Mouse (Mus musculus) megakaryocyte, embryonic 14.5 days (primary cell): ENCODE results near the gene BC030500. TPM values are rescaled to one million over a fixed set of nuclear protein-coding genes. Genes with fewer than 3 reads are reported as not detected.

Experiments used
- H3K27me3 ChIP-seq: replicated peaks from 2 replicates; pipeline ENCODE3; 2012; ENCODE audit warnings: inconsistent platforms
- H3K36me3 ChIP-seq: replicated peaks from 2 replicates; pipeline ENCODE3; 2012; ENCODE audit warnings: low read length, inconsistent platforms, mixed read lengths
- H3K4me1 ChIP-seq: 2 replicates; pipeline ENCODE4 v1.6.1; 2012; ENCODE audit warnings: inconsistent platforms
- H3K4me3 ChIP-seq: replicated peaks from 2 replicates; pipeline ENCODE3; 2012; ENCODE audit warnings: moderate library complexity, mild to moderate bottlenecking, inconsistent platforms
- H3K9me3 ChIP-seq: 2 replicates; pipeline ENCODE4 v1.6.1; 2012; ENCODE audit warnings: inconsistent platforms
- FLI1 ChIP-seq: IDR thresholded peaks from 2 replicates; pipeline ENCODE4 v1.6.1; 2012; ENCODE audit warnings: low read length, inconsistent platforms, mixed read lengths
- GATA1 ChIP-seq: IDR thresholded peaks from 3 replicates; pipeline ENCODE4 v1.6.1; 2012; ENCODE audit warnings: mixed read lengths, low read length, inconsistent platforms, borderline replicate concordance
- polyA plus RNA-seq: library from polyadenylated mRNA; stranded (reverse); fragments of >175 nt; gene quantifications from 2 replicates; pipeline ENCODE4 v1.2.3, GENCODE M21; 2012; ENCODE audit warnings: low replicate concordance; ENCODE audit not compliant: insufficient read depth

BC030500 gene
- not detected in 2 replicates for polyA plus RNA-seq

DNA sequence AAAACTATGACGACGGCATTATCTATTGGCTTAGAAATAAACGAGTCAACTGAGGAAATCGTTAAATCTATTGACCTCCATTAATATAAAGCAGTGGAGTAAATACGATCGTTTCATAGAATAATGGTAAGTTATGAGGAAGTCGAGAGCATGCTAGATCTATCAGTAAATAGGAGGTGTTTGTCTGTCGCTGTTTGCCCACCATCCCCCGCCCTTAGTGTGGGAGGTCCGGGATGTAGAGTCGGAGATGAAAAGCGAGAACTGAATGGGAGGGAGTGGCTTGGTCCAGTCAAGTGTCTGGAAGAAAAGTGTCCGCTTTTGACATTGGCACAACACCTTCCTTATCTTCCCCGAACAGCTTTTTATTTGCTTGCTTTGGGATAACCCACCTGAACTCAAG lies at the start of gene BC030500:
Gene BC030500, plus strand, starts transcription at position 79 of the 400 bp plus-strand sequence.
- Histone ChIP-seq H3K27me3 (peaks cover 24% of the 10 kb centered on the region), H3K4me1 (peaks cover 11% of the 10 kb centered on the region; the same call in 1 of the 2 replicates), H3K36me3 (no peaks in the 10 kb centered on the region), H3K4me3 (peak within 1 kb of the TSS; percentile 74), H3K9me3 (peaks cover 13% of the 10 kb centered on the region)
- TF ChIP-seq FLI1 (no peak), GATA1 (no peak)

DNA sequence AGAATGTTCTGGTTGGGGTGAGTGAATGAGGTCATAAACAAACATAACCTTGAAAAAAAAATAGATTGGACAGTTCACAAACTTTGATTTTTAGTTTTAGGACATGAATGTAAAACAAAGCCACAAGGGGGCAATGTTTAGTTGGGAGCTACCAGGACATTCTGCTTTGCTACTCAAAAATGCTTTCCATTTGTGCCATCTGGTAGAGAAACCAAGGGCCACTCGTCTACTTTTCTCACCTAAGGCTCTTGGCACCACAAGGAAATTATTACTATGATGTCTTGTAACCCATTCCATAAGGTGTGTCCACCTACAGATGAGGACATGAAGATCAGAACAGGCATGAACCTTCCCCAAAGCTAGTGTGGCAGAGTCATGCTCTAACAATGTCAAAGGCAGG lies 25.1 kb upstream of the BC030500 start:
- Histone ChIP-seq H3K27me3 (no peaks in the 10 kb centered on the region), H3K9me3 (no peaks in the 10 kb centered on the region), H3K4me3 (no peak overlapping the region), H3K4me1 (no peaks in the 10 kb centered on the region), H3K36me3 (no peaks in the 10 kb centered on the region)
- TF ChIP-seq GATA1 (no peak), FLI1 (no peak)

- H3K36me3 ChIP-seq = no peaks in the 10 kb centered on the region
- no peak for TF ChIP-seq FLI1
- TF ChIP-seq GATA1 = no peak
- no peak overlapping the region for H3K4me3 ChIP-seq
- no peaks in the 10 kb centered on the region for H3K27me3 ChIP-seq
- H3K9me3 ChIP-seq = no peaks in the 10 kb centered on the region
- no peaks in the 10 kb centered on the region for H3K4me1 ChIP-seq
Measured at GRCm38 (mm10) chr8:58890591-58890990, 21.0 kb upstream of the BC030500 start.

- no peak overlapping the region for H3K4me3 ChIP-seq
- H3K9me3 ChIP-seq = no peaks in the 10 kb centered on the region
- TF ChIP-seq FLI1 = no peak
- TF ChIP-seq GATA1 = no peak
- no peaks in the 10 kb centered on the region for H3K36me3 ChIP-seq
- no peaks in the 10 kb centered on the region for H3K4me1 ChIP-seq
- H3K27me3 ChIP-seq = no peaks in the 10 kb centered on the region
Measured at GRCm38 (mm10) chr8:58895960-58896359, 15.6 kb upstream of the BC030500 start.

GRCm38 (mm10) chr8:58904465-58904864 lies 7.1 kb upstream of the BC030500 start:
- TF ChIP-seq FLI1 (no peak), GATA1 (no peak)

GRCm38 (mm10) chr8:58912196-58912839 lies 763 bp downstream of the BC030500 start, which contains the start of gene Galntl6:
Gene Galntl6, minus strand, starts transcription at chr8:58912640.
- peaks cover 11% of the 10 kb centered on the region; the same call in 1 of the 2 replicates for H3K4me1 ChIP-seq
- H3K27me3 ChIP-seq = peaks cover 24% of the 10 kb centered on the region
- H3K4me3 ChIP-seq = peak within 1 kb of the TSS; percentile 74
- TF ChIP-seq FLI1 (no peak), GATA1 (no peak)
- no peaks in the 10 kb centered on the region for H3K36me3 ChIP-seq
- H3K9me3 ChIP-seq = peaks cover 13% of the 10 kb centered on the region

More at GRCm38 (mm10) chr8:58904465-58904864, 7.1 kb upstream of the BC030500 start:
- H3K4me1 ChIP-seq = no peaks in the 10 kb centered on the region
- H3K9me3 ChIP-seq = no peaks in the 10 kb centered on the region
- no peak overlapping the region for H3K4me3 ChIP-seq
- no peaks in the 10 kb centered on the region for H3K36me3 ChIP-seq
- H3K27me3 ChIP-seq = no peaks in the 10 kb centered on the region

DNA sequence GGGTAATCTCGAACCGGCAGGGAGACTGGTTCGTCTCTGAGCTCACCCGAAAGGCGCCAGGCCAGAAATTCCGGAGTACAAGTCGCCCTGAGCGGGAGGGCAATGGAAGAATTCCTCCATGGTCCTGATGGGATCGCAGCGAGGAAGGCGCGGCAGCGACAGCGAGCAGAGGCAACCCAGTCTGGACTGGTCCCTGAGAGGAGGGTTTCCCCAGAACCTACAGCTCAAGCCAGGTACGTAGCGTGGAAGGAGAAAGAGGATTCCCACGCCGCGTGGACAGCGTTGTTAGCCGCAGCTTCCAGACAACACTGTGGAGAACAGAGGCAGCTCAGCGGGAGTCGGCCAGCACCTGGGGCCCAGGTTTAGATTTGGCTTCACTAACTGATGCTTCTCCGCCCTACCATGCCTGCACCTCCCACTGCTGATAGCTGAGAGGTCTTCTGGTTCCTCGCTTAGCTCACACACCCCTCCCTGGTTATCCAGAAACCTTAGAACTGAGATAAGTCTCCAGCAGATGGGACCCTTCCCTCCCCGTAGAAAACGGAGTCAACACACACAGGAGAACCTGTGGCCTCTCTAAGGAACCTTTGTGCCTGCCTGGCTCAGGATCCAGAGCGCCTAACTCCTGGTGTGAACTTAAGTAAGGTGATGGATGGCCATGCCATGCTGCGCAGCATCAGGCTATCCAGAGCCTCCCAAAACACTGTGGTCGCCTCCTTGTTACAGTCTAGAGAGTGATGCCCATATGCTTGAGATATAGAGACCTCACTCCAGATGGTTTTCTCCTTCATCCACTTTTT lies 1.5 kb downstream of the BC030500 start:
- TF ChIP-seq GATA1 (no peak), FLI1 (no peak)
- Histone ChIP-seq H3K36me3 (no peaks in the 10 kb centered on the region), H3K4me3 (peak overlapping the region; percentile 54), H3K27me3 (peaks cover 24% of the 10 kb centered on the region), H3K4me1 (peaks cover 11% of the 10 kb centered on the region; the same call in 1 of the 2 replicates), H3K9me3 (peaks cover 13% of the 10 kb centered on the region)

GRCm38 (mm10) chr8:58913640-58913968 lies 2.0 kb downstream of the BC030500 start:
- H3K36me3 ChIP-seq = no peaks in the 10 kb centered on the region
- peaks cover 13% of the 10 kb centered on the region for H3K9me3 ChIP-seq
- H3K27me3 ChIP-seq = peaks cover 24% of the 10 kb centered on the region
- no peak for TF ChIP-seq GATA1
- TF ChIP-seq FLI1 = no peak
- H3K4me1 ChIP-seq = peaks cover 11% of the 10 kb centered on the region; the same call in 1 of the 2 replicates
- H3K4me3 ChIP-seq = no peak overlapping the region

DNA sequence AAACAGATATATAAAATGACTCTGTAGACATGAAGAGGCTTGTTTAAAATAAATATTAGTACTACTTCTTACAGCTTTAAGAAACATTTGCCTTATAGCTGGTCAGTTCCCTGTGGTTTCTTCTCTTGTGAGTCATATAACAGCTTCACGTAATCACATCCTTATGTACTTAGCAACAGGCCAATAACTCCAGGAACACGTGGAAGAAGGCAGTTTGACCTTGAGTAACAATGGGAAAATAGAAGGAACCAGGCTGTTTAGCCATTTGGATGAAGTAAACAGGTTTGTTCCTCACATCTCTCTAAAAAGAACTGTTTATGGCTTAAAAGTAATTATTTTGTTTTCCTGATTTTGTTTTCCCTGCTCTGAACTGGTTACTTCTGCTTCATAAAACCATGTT lies 3.6 kb downstream of the BC030500 start:
- no peak overlapping the region for H3K4me3 ChIP-seq
- no peaks in the 10 kb centered on the region for H3K36me3 ChIP-seq
- TF ChIP-seq FLI1 (no peak), GATA1 (no peak)
- H3K9me3 ChIP-seq = peaks cover 13% of the 10 kb centered on the region
- H3K27me3 ChIP-seq = peaks cover 24% of the 10 kb centered on the region
- H3K4me1 ChIP-seq = peaks cover 11% of the 10 kb centered on the region; the same call in 1 of the 2 replicates

GRCm38 (mm10) chr8:58931066-58931465 lies 19.5 kb downstream of the BC030500 start:
- Histone ChIP-seq H3K9me3 (no peaks in the 10 kb centered on the region), H3K36me3 (no peaks in the 10 kb centered on the region), H3K27me3 (no peaks in the 10 kb centered on the region), H3K4me1 (no peaks in the 10 kb centered on the region), H3K4me3 (no peak overlapping the region)
- TF ChIP-seq GATA1 (no peak), FLI1 (no peak)
